Mouse (Mus musculus): ENCODE data around the gene Mpp6.

Mpp6 gene

GRCm38 (mm10) chr6:50228180-50228579 is 118.1 kb downstream of the Mpp6 start:
- no peak for DNase-seq (ENCODE audit: low spot score in 2 of 2)

GRCm38 (mm10) chr6:50231288-50231687 is 121.2 kb downstream of the Mpp6 start:
- DNase-seq (ENCODE audit: low spot score in 2 of 2): no peak

GRCm38 (mm10) chr6:50232984-50233383 is 122.9 kb downstream of the Mpp6 start:
- no peak for DNase-seq (ENCODE audit: low spot score in 2 of 2)

- DNase-seq (ENCODE audit: low spot score in 2 of 2): no peak
These were observed 127.9 kb downstream of the Mpp6 start for GRCm38 (mm10) chr6:50237963-50238362.

GRCm38 (mm10) chr6:50239902-50240301 is 129.9 kb downstream of the Mpp6 start:
- DNase-seq (ENCODE audit: low spot score in 2 of 2): no peak

GRCm38 (mm10) chr6:50240437-50240836 is 130.4 kb downstream of the Mpp6 start:
- DNase-seq (ENCODE audit: low spot score in 2 of 2): no peak

GRCm38 (mm10) chr6:50244126-50244525 is 134.1 kb downstream of the Mpp6 start:
- DNase-seq (ENCODE audit: low spot score in 2 of 2): no peak

GRCm38 (mm10) chr6:50244967-50245366 is 134.9 kb downstream of the Mpp6 start:
- DNase-seq (ENCODE audit: low spot score in 2 of 2): no peak

GRCm38 (mm10) chr6:50247356-50247755 is 137.3 kb downstream of the Mpp6 start:
- DNase-seq (ENCODE audit: low spot score in 2 of 2): no peak

GRCm38 (mm10) chr6:50247791-50248190 is 137.8 kb downstream of the Mpp6 start:
- no peak for DNase-seq (ENCODE audit: low spot score in 2 of 2)

All from frontal cortex, postnatal 14 days (tissue).